Mouse (Mus musculus) adrenal gland, adult 2 months (tissue): ENCODE measurements around the gene Aes. TPM values are rescaled to one million over a fixed set of nuclear protein-coding genes. Genes with fewer than 3 reads are reported as not detected.

Source experiments
- DNase-seq: peaks from one replicate; pipeline ENCODE4 v3.0.0; 2021
- polyA plus RNA-seq: library from polyadenylated mRNA; depleted of rRNA; stranded (reverse); fragments of >200 nt; gene quantifications from 2 replicates; pipeline ENCODE4 v1.2.3, GENCODE M21; 2012
- total RNA-seq, 2 experiments: library from RNA; stranded (reverse); gene quantifications; 2 replicates each; pipeline ENCODE4 v1.2.3; 2021

Gene Aes
- total and polyA plus RNA-seq, 3 experiments: 1,028 to 3,784 (median 1,195) TPM

DNA sequence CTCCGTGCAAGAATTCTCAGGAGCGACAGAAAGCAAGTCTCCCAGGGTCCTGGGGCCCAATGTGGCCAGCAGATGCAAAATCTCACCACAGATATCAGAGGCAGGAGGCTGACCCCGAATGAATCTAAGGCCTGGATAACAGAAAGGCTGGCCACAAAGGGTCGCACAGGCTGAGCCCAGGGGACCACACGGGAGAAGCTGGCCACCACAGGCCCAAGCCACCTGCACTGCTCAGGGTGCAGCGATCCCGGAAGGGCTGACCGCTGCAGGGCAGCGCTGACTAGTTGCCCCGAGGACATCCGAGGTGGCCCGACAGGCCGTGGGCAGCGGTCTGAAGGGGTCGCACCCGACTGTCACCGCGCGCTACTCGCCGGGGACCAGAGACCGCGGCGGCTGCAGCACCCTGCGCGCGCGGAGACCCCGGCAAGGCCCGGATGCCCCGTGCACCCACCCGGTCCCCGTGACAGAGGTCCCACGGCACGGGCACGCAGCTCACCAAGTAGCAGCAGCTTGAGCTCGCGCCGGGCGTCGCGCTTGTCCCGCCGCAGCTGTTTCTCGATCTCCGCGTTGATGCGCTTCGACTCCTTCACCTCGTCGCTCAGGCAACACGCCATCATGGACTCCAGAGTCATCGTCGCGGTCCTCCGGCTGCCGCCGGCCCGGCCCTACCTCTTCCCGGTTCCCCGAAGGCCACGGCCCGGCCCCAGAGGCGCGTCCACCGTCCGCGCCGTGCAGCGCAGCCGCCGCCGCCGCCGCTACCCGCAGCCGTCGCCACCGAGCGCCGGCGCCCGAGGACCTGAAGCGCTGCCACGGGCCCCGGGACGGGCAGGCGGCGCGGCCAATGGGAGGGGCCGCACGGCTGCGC lies 14.8 kb upstream of the Aes start:
- DNase-seq: no peak

DNA sequence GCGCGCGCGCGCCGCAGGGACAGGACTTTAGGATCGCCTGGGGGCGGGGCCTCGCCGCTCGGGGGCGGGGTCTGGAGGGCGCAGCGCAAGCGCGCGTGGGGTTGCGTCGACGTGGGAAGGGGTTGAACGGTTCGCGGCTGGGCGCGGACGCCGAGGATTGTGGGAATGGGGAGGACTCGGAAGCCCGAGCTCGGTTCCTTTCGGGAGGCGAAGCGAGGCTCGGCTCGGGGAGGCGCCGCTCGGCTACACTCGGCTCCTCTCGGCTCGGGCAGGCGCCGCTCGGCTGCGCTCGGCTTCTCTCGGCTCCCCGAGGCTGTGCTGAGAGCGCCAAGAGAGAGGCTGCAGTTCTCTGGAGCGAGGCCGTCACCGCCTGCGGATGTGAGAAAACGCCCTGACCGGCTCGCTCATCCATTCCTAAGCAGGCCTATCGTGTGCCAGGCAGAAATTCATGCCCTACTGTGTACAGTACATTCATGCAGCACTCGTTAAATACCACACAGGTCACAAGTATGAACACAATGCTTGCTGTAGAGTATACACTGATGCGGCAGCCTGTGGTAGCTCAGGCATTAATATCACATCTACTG lies 14.0 kb upstream of the Aes start, which contains the start of gene Gna11:
Gene Gna11 (minus strand): TSS at position 30 of the 587 bp plus-strand sequence.
- DNase-seq: peak; percentile 100

DNA sequence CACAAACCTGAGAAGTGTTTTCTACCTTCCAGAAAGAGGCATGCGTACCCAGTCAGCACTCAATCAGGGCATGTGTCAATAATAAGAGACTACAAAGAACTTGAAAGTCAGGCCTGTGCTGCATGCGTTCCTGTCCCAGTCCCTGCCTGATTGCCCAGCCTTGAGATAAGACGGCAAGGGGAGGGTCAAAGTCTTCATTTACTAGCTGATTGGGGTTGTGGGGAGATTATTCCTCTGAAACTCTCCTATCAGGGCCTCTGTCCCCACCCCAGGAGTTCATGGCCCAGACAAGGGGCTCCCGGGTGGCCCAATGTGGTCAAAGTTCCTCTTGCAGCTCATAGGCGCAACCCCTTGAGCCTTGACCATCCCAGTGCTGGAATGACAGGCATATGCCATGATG lies 13.0 kb upstream of the Aes start:
- no peak for DNase-seq

DNA sequence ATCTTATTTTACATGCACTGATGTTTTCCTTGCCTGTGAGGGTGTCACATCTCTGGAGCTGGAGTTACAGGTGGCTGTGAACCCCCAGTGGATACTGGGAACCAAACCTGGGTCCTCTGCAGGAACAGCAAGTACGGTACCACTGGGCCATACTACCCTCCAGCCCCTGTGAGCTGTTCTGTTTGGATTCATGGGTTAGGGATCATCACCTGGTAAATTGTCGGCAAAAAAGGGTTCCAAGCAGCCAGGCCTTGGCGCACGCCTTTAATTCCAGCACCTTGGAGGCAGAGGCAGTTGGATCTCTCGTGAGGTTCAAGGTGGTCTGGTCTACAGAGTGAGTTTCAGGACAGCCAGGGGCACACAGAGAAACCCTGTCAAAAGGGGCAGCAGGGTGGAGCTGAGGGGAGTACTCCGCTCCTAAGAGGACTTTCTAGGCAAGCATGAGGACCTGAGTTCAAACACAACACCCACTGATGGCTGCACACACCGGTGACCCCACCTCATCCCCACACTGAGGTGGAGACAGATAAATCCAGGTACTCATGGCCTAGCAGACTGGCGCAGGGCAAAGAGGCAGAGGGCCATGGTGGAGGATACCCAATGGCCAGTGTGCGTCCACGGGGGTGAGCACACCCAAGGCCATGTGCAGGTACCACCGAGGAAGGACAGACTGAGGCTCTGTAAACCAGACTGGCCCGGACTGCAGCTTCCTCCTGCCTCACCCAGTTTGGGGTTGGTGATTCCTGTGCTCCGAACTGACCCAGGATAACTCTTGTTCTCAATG lies 12.3 kb upstream of the Aes start:
- DNase-seq: no peak

DNA sequence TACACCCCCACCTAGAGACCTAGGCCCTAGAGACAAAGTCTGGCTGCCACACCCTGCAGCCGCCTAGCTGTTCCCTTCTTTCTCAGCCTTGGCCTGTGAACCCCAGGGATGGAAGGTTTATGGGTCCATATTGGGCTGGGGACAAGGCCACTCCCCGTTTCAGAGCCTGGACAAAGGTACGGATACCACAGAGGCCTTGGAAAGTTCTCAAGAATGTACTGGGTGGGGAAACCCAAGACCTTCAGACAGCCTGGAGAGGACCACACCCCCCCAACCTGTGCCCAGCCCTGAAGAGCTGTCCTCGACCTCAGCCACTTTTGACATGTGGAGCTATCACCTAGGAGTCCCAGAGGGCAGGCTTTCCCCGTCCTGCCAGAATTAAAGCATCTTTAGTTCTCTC lies 10.3 kb upstream of the Aes start:
- no peak for DNase-seq

DNA sequence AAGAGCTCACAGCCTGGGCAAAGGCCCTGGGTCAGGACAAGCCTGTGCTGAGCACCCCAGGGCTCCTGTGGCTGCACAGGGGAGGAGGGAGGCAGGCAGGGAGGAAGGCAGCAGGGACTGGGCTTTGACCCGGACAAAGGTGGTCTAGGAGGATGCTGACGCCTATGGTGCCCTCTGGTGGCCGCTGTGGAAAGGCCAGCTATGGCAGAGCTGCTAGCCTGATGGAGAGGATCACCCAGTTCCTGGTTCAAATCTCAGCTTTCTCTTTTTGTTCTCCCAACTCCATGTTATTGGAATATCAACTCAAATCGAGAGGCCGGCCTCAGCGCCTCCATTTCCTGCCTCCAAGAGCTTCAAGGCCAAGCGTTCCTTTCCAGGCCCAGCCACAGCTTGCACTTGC lies 9.0 kb upstream of the Aes start:
- DNase-seq: peak; percentile 61

DNA sequence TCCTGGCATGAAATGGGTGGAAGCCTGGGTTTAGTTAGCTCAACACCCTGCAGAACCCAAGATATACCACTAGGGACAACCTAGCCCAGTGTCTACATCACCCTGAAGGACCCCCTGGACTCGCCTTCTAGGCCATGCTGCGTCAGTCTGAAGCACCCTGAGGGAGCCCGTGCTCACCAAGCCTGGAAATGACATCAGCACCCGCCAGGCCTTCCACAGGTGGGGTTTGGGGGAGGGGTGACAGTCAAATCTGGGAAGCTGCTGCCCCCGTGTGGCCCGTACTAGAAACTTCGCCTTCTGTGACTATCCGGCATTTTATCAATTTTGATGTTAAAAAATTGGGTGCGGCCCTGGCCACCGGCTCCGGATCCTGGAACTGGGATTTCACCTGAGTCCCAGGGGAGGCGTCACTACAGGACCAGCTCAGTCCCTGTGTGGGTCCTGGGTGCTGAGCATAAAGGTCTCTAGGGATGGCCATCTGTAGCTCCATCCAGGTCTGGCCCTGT lies 7.6 kb upstream of the Aes start:
- peak; percentile 86 for DNase-seq

DNA sequence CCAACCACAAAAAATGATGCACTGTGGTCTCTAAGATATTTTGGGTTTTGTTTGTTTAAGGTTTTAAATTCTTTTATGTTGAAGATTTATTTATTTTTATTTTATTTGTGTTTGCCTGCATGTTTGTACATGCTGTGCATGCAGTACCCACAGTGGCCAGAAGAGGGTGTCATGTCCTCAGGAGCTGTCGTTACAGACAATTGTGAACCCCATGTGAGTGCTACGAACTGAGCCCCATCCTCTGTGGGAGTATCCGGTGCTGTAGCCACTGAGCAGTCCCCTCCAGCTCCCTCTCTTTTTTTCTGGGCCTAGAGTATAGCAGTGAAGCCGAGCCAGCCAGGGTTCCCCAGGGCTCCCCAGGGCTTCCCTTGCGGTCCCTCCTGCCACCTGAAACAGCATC lies 6.1 kb upstream of the Aes start:
- DNase-seq: no peak

DNA sequence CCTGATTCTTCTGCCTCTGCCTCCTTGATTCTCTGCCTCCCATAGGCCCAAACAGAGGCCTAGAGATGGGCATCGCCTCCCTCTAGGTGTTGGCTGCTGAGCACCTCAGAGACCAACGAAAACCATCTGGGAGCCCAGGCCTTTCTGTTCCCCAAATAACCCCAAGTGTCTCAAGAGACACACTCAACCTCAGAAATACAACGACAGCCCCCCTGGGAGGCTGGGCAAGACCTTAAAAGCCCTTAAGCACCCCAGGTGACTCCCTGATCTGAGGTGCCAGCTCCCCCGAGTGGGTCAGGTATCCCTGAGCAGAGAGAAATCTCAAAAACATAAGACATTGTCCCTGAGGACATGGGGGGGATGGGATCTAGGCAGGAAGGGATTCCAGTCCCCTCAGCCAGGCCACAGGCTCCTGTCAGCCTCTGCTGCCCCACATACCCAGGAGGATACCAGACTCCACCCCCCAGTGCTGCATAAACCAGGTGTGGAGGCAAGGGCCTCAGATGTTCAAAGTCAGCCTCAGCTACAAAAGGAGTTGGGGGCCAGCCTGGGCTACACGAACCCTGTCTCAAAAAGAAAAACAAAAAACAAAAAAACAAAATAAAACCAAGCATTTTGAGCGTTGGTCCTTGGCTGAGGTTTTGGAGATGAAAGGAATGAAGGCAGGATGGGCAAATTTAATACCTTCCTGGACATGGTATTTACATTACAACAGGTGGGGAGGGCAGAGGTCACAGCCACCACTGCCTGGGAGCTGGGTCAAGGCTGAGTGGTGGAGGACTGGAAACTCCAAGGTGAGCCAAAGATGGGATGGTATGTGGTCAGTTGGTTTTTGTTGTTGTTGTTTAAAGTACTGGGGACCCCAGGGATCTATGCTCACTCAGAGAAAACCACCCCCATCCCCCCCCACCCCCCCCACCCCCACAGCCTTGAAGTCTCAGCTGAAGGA lies 5.2 kb upstream of the Aes start:
- no peak for DNase-seq

DNA sequence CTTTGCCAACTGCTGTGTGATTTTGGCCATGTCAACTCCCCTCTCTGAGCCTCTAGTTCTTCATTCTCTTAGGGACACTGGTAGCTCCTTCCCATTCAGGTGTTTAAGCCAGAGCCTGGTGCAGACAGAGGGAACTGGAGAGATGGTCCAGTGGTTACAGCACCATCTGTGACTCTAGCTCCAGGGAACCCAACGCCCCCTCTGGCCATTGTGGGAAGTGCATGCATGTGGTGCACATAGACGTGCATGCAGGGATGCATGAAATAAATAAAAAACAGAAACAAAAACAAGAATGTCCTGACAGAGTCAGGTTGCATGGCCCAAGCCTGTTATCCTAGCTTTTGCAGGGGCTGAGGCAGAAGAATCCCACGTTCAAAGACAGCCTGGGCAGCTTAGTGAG lies 3.0 kb upstream of the Aes start:
- no peak for DNase-seq

DNA sequence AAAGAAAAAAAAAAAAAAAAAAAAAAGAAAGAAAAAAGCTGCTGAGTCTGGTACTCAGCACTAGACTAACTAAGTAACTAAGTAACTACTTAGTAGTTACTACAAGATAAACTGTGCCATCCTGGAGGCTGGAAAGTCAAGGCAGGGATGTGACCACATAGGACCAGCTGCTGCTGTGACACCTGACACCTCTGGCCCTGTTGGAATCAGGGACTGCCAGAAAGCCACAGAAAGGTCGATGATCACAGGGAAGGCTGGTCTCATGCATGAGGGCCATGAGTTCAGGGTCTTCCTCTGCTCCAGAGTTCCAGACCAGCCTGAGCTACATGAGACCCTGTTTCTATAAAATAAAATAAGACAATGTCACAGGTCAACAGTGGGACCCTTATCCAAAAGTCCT lies 1.8 kb upstream of the Aes start:
- DNase-seq: no peak

DNA sequence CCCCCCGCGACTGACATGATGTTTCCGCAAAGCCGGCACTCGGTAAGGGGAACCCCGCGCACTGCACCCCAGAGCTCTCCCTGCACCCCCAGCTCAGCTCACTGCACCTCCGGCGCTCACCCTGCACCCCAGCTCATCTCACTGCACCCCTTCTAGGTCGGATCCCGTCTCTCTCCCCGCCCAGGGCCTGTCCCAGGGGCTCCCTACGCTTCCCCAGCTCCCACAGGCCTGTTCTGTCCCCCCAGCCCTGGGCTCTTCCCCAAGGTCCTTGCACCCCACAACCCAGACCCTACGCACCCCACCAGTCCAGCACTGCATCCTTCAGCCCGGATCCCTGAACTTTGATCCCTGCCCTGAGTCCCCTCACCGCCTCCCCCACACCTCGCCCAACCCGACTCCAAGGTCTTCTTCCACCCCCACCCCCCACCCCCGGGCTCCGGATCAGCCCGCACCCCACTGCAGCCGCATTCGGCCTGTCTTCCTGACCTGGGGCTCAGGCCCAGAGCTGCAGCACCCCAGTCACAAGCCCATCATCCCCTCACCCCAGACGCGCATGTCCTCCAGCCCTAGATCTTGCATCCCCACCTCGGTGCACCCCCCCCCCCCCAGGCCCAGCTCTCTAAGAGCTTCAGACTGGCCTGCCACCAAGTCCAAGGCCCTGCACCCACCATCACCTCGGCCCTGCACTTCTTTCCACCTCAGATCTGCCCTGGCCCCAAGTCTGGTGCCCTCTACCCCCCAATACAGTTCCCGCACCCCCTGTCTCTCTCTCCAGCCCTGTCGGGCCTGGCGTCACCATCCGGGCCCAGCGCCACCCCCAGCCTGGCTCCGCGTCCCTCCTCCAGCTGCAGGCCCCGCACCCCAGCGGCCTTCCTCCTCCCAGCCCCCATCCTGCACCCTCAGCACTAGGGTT lies 595 bp downstream of the Aes start:
- DNase-seq: peak; percentile 91

DNA sequence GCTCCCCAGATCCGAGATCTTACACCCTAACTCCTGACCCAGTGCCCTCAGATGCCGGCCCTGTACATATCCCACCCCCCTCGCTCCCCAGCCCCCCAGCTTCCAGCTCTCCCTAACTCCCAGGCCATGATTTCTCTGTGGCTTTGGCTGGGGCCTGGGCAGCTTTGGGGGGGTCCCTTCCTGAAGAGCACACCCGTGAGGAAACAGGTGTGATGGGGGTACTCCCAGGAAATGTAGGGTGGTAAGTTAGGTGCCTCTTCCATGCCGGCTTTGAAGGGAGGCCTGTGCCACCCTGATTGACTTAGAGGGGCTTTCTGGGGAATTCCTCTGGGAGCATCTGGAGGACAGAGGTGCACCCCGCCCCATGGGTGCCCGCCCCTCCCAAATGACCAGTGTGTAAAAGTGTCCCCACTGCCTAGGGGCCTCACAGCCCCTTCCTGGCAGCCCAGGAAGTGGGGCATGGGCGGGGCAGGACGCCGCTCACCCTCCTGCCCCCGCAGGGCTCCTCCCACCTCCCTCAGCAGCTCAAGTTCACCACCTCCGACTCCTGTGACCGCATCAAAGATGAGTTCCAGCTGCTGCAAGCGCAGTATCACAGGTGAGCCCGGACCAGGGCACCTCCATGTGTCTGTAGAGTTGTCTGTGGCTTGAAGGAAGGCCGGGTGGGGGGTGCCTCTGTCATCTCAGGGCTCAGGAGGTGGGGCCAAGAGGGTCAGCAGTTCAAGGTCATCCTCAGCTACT lies 1.6 kb downstream of the Aes start:
- DNase-seq: peak; percentile 83

DNA sequence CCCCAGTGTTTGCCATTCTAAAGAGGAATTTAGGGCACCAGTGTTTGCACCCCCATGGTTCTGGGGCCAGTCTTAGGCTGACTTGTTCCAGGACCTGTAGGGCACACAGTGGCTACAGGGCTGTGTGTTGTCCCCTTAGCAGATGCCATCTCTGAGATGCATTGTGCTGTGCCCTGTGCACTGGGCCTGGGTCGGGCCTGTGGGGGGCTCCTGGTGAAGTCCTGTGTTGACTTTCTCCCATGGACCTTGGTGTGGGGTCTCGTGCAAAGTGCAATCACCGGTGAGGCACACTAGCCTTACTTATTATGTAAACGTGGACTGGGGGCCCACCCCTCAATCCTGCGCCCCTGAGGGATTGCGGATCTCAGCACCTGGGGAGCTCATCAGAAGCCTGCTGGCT lies 3.1 kb downstream of the Aes start:
- no peak for DNase-seq

DNA sequence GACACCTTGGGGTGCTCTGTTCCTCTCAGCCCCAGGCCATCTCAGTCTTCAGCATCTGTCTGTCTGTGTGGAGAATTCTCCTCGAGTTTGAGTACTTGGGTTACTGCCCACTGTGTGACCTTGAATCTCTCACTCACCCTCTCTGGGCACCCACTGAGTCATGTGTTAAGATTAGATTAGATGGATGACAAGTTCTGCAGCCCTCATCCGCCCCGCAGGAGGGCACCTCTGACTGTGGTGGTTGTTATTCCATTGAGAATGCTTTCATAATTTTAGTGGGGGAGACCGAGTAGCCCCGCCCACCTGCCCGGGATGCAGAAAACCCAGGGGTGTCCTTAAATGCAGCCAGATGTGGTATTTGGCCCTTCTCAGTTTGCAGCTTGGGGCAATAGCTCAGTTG lies 4.2 kb downstream of the Aes start:
- DNase-seq: peak; percentile 89

DNA sequence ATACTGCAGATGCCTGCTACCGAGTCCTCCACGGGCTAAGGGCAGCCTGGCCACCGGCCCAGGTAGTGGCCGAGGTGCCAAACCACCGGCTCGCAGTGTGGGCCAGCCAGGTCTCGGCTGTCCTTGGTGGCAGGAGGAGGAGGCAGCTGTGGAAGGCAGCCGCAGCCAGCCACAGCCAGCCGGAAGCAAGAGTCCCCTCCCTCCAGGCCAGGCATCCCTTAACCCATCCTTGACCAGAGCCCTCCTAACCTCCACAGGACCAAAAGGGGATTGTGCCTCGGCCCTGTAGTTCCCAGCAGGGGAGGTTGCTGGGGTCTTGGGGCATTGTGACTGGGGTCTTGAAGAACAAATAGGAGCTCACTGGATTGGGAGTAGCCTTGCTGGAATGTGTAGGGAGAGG lies 4.9 kb downstream of the Aes start:
- DNase-seq: peak; percentile 85

DNA sequence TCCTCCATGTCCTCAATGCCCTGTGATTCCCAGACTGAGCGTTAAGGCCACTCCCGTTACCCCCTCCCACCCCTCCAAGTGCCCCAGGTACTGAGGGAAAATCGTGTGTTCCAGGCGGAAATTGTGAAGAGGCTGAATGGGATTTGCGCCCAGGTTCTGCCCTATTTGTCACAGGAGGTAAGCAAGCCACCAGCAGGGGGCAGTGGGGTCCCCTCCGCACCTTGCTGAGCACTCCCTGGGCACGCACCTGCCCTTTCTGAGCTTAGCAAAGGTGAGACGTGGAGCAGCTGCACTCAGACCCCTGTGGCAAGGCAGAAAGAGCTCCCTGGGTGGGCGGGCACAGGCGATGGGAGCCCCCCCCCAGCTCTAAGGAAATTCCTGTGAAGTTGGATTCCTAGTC lies 5.4 kb downstream of the Aes start:
- peak; percentile 45 for DNase-seq

DNA sequence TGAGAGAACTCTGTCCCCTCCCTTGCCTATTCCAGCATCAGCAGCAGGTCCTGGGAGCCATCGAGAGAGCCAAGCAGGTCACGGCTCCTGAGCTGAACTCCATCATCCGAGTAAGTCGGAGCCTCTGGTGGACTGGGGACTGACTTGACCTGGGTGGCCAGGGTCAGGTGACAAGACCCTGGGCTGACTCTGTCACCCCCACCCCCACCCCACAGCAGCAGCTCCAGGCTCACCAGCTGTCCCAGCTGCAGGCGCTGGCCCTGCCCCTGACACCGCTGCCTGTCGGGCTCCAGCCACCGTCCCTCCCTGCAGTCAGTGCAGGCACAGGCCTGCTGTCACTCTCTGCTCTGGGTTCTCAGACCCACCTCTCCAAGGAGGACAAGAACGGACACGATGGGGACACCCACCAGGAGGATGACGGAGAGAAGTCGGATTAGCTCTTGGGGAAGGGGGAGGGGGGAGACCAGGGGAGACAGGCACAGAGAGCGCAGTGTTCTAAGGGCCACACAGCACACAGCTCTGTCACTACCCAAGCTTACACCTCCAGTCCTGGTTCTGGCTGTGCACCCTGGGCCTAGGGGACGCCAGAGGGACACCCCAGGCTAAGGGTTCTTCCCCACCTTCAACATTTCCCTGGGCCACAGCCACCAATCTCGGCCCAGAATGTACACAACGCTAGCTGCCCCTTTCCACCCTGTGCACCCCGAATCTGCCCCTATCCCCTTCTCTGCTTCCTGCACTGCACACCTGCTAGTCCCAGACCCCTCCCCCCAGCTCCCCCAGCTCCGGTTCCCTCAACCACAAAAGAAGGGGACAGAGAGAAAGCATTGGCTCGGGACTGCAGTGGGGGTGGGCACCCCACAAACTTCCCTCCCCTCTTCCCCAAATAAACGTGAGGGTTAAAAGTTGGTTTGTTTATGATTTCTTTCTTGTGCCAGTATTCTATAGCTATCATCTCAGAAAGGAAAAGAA lies 6.3 kb downstream of the Aes start:
- DNase-seq: peak; percentile 34
